Mouse (Mus musculus) myocyte (in vitro differentiated cells): ENCODE data around the gene Fscn1. TPM values are rescaled to one million over a fixed set of nuclear protein-coding genes. Genes with fewer than 3 reads are reported as not detected.

Experiments
- H3K27me3 ChIP-seq: one replicate; pipeline ENCODE4 v1.6.1; 2011; ENCODE audit not compliant: control insufficient read depth, insufficient read depth, insufficient read length
- H3K36me3 ChIP-seq: one replicate; pipeline ENCODE4 v1.6.1; 2011; ENCODE audit not compliant: control insufficient read depth, insufficient read depth
- H3K4me2 ChIP-seq: one replicate; pipeline ENCODE4 v1.6.1; 2011; ENCODE audit warnings: low read depth, control low read depth
- H3K4me3 ChIP-seq: one replicate; pipeline ENCODE4 v1.5.1; 2011; ENCODE audit warnings: mild to moderate bottlenecking, control low read depth, moderate library complexity
- H3K79me2 ChIP-seq: one replicate; pipeline ENCODE4 v1.6.1; 2011; ENCODE audit not compliant: control insufficient read depth, insufficient read depth
- H3ac ChIP-seq: one replicate; pipeline ENCODE4 v1.6.1; 2011; ENCODE audit not compliant: control insufficient read depth, insufficient read length
- CEBPB ChIP-seq: IDR thresholded peaks from 2 replicates; pipeline ENCODE4 v1.6.1; 2011; ENCODE audit warnings: mild to moderate bottlenecking, moderate library complexity; ENCODE audit not compliant: poor library complexity, insufficient read depth, severe bottlenecking
- E2F4 ChIP-seq: IDR thresholded peaks from one replicate; pipeline ENCODE4 v1.6.1; 2011; ENCODE audit warnings: mild to moderate bottlenecking, control low read depth, moderate library complexity; ENCODE audit not compliant: insufficient read depth
- MAX ChIP-seq: IDR thresholded peaks from one replicate; pipeline ENCODE4 v1.6.1; 2011; ENCODE audit warnings: low read depth, mild to moderate bottlenecking, control low read depth
- MYOD1 ChIP-seq, 3 experiments: IDR thresholded peaks; one replicate each; pipeline ENCODE4 v1.6.1; 2011; ENCODE audit warnings: control low read depth in 2 of 3, low read depth in 2 of 3, mild to moderate bottlenecking in 2 of 3, moderate library complexity in 1 of 3; ENCODE audit not compliant: insufficient read length in 2 of 3, control insufficient read depth in 1 of 3
- MYOG ChIP-seq, 3 experiments: IDR thresholded peaks; one replicate each; pipeline ENCODE4 v1.6.1; 2011; ENCODE audit warnings: control low read depth in 2 of 3, low read depth in 2 of 3, mild to moderate bottlenecking in 2 of 3; ENCODE audit not compliant: insufficient read length in 2 of 3, control insufficient read depth in 1 of 3, insufficient read depth in 1 of 3
- POLR2A ChIP-seq: IDR thresholded peaks from one replicate; pipeline ENCODE4 v1.6.1; 2011; ENCODE audit warnings: low read depth, mild to moderate bottlenecking, control low read depth, moderate library complexity; ENCODE audit not compliant: insufficient read length
- POLR2AphosphoS2 ChIP-seq: IDR thresholded peaks from one replicate; pipeline ENCODE4 v1.6.1; 2011; ENCODE audit warnings: low read depth, control low read depth; ENCODE audit not compliant: insufficient read length
- REST ChIP-seq: IDR thresholded peaks from one replicate; pipeline ENCODE4 v1.6.1; 2011; ENCODE audit warnings: mild to moderate bottlenecking, control low read depth, moderate library complexity; ENCODE audit not compliant: insufficient read depth, insufficient read length
- SRF ChIP-seq: IDR thresholded peaks from one replicate; pipeline ENCODE4 v1.6.1; 2011; ENCODE audit warnings: low read depth; ENCODE audit not compliant: control insufficient read depth, insufficient read length
- TCF12 ChIP-seq: IDR thresholded peaks from one replicate; pipeline ENCODE4 v1.6.1; 2011; ENCODE audit warnings: mild to moderate bottlenecking, control low read depth; ENCODE audit not compliant: poor library complexity, insufficient read depth, severe bottlenecking
- TCF3 ChIP-seq: IDR thresholded peaks from one replicate; pipeline ENCODE4 v1.6.1; 2011; ENCODE audit warnings: low read depth, control low read depth; ENCODE audit not compliant: insufficient read length
- USF1 ChIP-seq: IDR thresholded peaks from one replicate; pipeline ENCODE4 v1.6.1; 2011; ENCODE audit warnings: low read depth, mild to moderate bottlenecking, control low read depth, moderate library complexity
- polyA plus RNA-seq: library from polyadenylated mRNA; unstranded; fragments of >200 nt; fragmentation: generic; extraction: Trizol; gene quantifications from one replicate; pipeline ENCODE4 v1.2.1, GENCODE M21; 2012; ENCODE audit warnings: missing spikeins

The Fscn1 gene
- 180 TPM for polyA plus RNA-seq

DNA sequence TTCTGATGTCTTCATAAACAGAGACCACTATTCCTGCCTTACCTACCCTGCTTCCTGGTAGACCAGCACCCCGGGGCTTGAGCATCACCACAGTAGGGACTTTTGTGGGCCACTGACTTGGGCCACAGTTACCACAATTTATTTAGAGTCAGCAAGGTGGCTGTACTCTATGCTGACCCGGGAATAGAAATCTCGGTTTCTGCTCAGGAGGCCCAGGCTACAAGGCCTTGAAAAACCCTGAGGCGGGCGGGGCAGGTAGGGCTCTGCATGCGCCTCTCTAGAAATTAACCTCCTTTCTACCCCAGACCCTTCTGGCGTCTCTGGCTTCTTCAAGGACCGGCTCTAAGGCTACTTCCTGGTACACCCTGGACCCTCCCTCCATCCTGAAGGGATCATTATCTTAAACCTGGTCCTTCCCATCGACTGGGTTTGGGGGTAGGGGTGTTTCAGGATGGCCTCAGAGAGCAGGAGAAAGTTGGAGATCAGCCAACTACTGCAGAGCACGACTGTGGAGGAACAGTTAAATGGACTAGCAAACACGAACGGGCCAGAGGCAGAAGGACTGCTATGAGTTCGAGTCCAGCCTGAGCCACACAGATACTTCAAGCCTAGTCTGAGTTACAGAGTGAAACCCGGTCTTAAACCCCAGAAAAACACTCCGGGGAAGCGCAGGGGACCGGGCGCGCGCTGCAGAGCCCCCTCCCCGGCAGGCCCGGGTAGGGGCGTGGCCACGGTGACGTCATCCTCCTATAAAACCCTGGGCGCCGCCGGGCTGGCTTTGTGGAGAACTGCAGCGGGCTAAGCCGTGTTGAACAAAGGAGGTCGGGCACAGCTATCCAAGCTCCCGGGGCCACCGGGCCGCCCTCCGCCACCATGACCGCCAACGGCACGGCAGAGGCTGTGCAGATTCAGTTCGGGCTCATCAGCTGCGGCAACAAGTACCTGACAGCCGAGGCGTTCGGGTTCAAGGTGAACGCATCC, at the start of gene Fscn1:
Fscn1 (plus strand) TSS at position 768 of the 981 bp plus-strand sequence.
- peak within 1 kb of the TSS; percentile 97 for H3K4me3 ChIP-seq
- H3K79me2 ChIP-seq, result peaks cover 43% of the 10 kb centered on the region
- peak within 1 kb of the TSS; percentile 94 for H3K4me2 ChIP-seq
- H3ac ChIP-seq, result peak within 1 kb of the TSS; percentile 92
- no peaks in the 10 kb centered on the region for H3K27me3 ChIP-seq
- no peaks in the 10 kb centered on the region for H3K36me3 ChIP-seq
- TF ChIP-seq MYOD1 (IDR thresholded peaks at IDR 0.05; ENCODE audit: control insufficient read depth in 1 of 3, insufficient read length in 2 of 3, low read depth in 2 of 3) (no peak), TCF3 (no peak), E2F4 (no peak), MAX (no peak), POLR2A (peak; percentile 93), SRF (no peak), TCF12 (no peak), POLR2AphosphoS2 (peak; percentile 93), REST (peak; percentile 1), USF1 (no peak), MYOG (IDR thresholded peaks at IDR 0.05; ENCODE audit: control insufficient read depth in 1 of 3, insufficient read depth in 1 of 3, insufficient read length in 2 of 3, low read depth in 2 of 3) (no peak), CEBPB (no peak)

DNA sequence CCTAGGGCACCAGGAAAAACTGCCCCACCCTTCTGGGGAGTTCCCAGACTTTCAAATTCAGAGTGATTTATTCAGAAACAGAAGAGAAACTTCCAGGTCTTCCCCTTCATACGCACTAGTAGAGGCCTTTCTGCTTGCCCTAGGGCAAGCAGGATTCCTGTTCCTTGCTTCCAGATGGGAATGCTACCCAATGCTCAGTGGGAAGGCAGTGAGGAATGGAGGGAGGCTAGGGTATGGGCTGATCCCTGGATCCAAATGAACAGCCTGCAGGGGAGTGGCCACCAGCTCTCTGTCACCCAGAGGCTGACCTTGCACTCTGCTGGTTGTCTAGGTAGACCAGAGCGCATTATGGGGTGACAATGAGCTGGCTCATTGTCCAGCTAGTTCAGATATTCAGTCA, 48.5 kb upstream of the Fscn1 start:
- no peaks in the 10 kb centered on the region for H3K36me3 ChIP-seq
- no peak overlapping the region for H3ac ChIP-seq
- peaks cover 18% of the 10 kb centered on the region for H3K79me2 ChIP-seq
- H3K4me2 ChIP-seq, result no peak overlapping the region
- H3K27me3 ChIP-seq, result no peaks in the 10 kb centered on the region
- no peak overlapping the region for H3K4me3 ChIP-seq
- TF ChIP-seq REST (no peak), TCF3 (no peak), USF1 (no peak), E2F4 (no peak), CEBPB (no peak), POLR2AphosphoS2 (no peak), MYOG (IDR thresholded peaks at IDR 0.05; ENCODE audit: control insufficient read depth in 1 of 3, insufficient read depth in 1 of 3, insufficient read length in 2 of 3, low read depth in 2 of 3) (no peak), SRF (no peak), MYOD1 (IDR thresholded peaks at IDR 0.05; ENCODE audit: control insufficient read depth in 1 of 3, insufficient read length in 2 of 3, low read depth in 2 of 3) (no peak), MAX (no peak), POLR2A (no peak), TCF12 (no peak)

GRCm38 (mm10) chr5:142912320-142912719, 47.8 kb upstream of the Fscn1 start:
- TF ChIP-seq MYOG (IDR thresholded peaks at IDR 0.05; ENCODE audit: control insufficient read depth in 1 of 3, insufficient read depth in 1 of 3, insufficient read length in 2 of 3, low read depth in 2 of 3) (no peak), MAX (no peak), SRF (no peak), POLR2A (no peak), E2F4 (no peak), CEBPB (no peak), REST (no peak), TCF3 (no peak), TCF12 (no peak), MYOD1 (IDR thresholded peaks at IDR 0.05; ENCODE audit: control insufficient read depth in 1 of 3, insufficient read length in 2 of 3, low read depth in 2 of 3) (no peak), USF1 (no peak), POLR2AphosphoS2 (no peak)

DNA sequence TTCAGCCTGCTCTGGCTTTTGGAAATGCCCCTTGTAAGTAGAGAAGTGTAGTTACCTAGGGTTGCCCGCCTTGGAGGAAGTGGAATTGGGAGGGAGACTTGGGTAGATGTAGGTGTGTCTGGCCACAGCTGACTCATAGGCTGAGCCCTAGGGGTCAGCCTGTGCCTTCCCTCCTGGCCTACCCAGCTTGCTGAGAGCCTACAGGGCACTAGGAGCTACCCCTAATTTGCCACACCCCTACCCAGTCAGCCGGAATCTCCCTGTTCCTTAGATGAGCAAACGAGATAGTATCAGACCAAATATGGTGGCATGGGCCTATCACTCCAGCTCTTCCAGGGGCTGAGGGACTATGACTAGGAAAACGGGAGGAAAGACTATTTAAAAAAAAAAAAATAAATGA, 47.4 kb upstream of the Fscn1 start:
- Histone ChIP-seq H3K36me3 (no peaks in the 10 kb centered on the region), H3K4me3 (no peak overlapping the region), H3K4me2 (peak overlapping the region; percentile 10), H3K27me3 (no peaks in the 10 kb centered on the region), H3K79me2 (peaks cover 8% of the 10 kb centered on the region), H3ac (no peak overlapping the region)
- TF ChIP-seq USF1, result no peak
- no peak for TF ChIP-seq E2F4
- no peak for TF ChIP-seq CEBPB
- TF ChIP-seq POLR2AphosphoS2, result no peak
- no peak for TF ChIP-seq MYOG (IDR thresholded peaks at IDR 0.05; ENCODE audit: control insufficient read depth in 1 of 3, insufficient read depth in 1 of 3, insufficient read length in 2 of 3, low read depth in 2 of 3)
- TF ChIP-seq MAX, result no peak
- no peak for TF ChIP-seq TCF12
- no peak for TF ChIP-seq SRF
- no peak for TF ChIP-seq MYOD1 (IDR thresholded peaks at IDR 0.05; ENCODE audit: control insufficient read depth in 1 of 3, insufficient read length in 2 of 3, low read depth in 2 of 3)
- no peak for TF ChIP-seq REST
- no peak for TF ChIP-seq TCF3
- no peak for TF ChIP-seq POLR2A

More at GRCm38 (mm10) chr5:142912320-142912719, 47.8 kb upstream of the Fscn1 start:
- H3K27me3 ChIP-seq, result no peaks in the 10 kb centered on the region
- H3K79me2 ChIP-seq, result peaks cover 12% of the 10 kb centered on the region
- H3K4me2 ChIP-seq, result no peak overlapping the region
- no peaks in the 10 kb centered on the region for H3K36me3 ChIP-seq
- H3ac ChIP-seq, result no peak overlapping the region
- H3K4me3 ChIP-seq, result no peak overlapping the region
